Mouse (Mus musculus) embryonic stem cell, embryonic (primary cell): ENCODE measurements around the gene Nhej1.

Experiments
- CTCF ChIA-PET, 4 experiments: fragments of 300-600 bp in 2 of 4; fragments of 350-600 bp in 2 of 4; sonication (Branson Sonifier 250); formaldehyde crosslinking; loops; one replicate each; lab custom pipeline; 2022; ENCODE audit warnings: inconsistent platforms in 2 of 4; lab: Charles Lee
- POLR2A ChIA-PET, 4 experiments: fragments of 300-600 bp in 2 of 4; fragments of 350-600 bp in 2 of 4; sonication (Branson Sonifier 250); formaldehyde crosslinking; loops; one replicate each; lab custom pipeline; 2022; ENCODE audit warnings: antibody characterized with exemption in 4 of 4, inconsistent platforms in 1 of 4; lab: Charles Lee

The Nhej1 gene

DNA sequence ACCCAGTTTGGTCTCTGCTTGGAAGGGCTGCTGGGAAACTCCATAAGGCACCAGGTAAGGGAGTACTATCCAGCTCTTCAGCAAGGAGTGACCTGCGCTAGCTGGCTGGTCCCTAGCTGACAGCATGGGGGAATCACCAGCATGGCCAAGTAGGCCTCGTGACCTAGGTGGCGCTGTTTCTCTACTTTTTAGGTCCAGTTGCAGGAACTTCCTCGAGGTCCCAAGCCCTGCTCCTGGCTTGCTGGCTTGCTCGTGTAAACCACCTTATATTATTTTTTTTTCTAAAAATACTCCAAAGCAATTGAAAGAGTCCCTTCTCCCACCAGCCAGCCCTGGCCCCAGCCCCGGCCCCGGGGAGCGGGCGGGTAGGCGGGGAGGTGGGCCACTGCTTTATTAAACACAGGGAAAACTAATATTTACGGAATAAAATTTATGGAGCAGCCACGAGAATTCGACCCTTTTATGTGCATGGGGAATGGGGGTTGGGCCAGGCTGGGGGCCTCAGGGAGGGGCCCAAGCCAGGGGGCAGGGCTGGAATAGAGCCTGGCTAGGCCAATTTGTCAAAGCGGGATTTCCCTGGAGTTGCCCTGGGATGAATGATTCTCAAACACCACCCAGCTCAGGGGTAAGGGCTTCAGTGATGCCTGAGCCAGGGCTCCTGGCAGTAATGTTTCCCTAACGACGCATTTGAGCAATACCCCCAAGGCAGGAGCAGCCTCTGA lies 160.3 kb downstream of the Nhej1 start:
- ChIA-PET CTCF (interaction anchor here (0.5 to 4.8 kb wide), 43 partner anchors 9 to 880 kb away, joined by 3 to 39 read pairs (median 4); partner anchors contain the start of genes Ankzf1 (in 1 of the 4), Atg9a (in 1 of the 4), Cdk5r2 (in 1 of the 4) and Cryba2 (in 1 of the 4)), POLR2A (interaction anchor here in 2 of 4 experiments (1.0 to 1.4 kb wide), 3 partner anchors 12 to 15 kb away, joined by 3 to 4 read pairs (median 4); partner anchors contain the start of gene Ihh (in 1 of the 2))

DNA sequence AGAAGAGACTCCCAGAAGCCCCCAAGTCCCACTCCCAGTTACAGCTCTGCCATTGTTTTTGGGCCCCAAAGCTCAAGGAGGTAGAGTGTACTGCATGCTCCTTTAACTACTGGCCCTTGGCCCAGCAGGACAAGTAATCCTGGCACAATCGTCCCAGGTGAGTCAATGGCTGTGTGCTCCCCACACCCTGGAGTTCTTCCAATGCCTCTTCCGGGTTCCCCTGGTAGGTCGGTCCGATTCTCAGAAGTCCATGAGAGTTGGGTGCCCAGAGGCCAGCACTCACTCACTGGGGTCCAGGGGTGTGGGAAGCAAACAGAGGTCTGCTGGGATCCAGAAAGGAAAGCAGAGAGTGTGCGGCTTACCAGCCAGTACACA lies 162.2 kb downstream of the Nhej1 start:
- POLR2A ChIA-PET, result interaction anchor here in 1 of 4 experiments (1.5 kb wide), 1 partner anchor 46 kb away, joined by 3 read pairs; no protein-coding TSS in a partner anchor
- CTCF ChIA-PET, result interaction anchor here in 1 of 4 experiments (4.8 kb wide), 1 partner anchor 53 kb away, joined by 39 read pairs; no protein-coding TSS in a partner anchor

DNA sequence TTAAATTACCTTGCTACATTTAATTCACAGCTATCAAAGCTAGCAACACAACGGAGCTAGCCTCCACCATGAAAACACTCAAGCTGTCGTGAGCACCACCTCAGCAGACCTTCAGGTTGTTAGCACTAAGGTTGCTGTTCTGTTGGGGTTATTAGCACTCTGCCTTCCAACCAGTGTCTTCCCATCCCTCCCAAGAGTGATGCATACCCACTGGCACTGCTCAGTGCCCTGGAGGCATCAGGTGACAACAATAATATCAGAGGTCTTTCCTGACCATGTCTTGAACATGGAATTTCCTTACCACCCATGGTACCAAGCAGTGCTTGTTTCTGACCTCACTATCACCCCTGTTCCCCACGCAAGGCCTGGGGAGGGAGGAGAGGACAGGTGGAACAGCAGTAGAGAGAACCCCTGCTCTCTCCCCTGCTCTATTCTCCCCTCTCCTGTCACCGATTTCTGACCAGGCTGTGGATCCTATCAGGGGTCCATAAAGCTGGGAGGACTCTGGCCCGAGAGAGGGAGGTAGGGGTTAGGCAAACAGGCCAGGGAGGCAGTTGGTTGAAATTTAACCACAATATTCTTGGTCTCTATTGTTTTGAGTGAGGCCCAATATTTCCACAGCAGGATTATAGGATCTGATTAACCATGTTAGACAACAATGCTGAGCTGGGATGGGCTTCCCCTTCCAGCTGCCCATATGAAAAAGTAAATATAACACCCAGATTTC lies 162.7 kb downstream of the Nhej1 start:
- POLR2A ChIA-PET, result interaction anchor here in 1 of 4 experiments (1.2 kb wide), 2 partner anchors 16 to 27 kb away, joined by 3 read pairs; partner anchors contain the start of gene Cfap65
- CTCF ChIA-PET, result interaction anchor here in 3 of 4 experiments (0.8 to 4.8 kb wide), 3 partner anchors 38 to 54 kb away, joined by 3 to 39 read pairs (median 5); no protein-coding TSS in a partner anchor

DNA sequence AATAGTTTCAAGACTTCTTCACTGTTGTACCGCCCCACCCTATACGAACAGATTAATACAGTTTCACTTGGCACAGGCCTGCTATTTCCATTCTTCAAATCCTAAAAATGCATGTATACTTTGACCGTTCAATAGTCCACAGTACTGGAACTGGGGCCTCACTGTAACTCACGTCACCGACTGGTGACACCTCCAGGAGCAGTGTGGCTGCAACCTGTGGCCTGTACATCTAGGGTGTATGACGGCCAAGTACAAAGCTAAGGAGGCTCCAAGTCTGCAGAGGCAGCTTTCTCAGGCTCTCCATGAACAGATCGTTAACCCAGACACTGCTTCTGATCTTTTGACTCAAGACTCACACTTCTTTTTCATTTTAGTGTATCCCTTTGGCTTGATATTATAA lies 163.3 kb downstream of the Nhej1 start:
- ChIA-PET CTCF (interaction anchor here (0.6 to 4.8 kb wide), 4 partner anchors 39 to 60 kb away, joined by 3 to 39 read pairs (median 4); no protein-coding TSS in a partner anchor), POLR2A (interaction anchor here in 1 of 4 experiments (1.2 kb wide), 2 partner anchors 16 to 26 kb away, joined by 3 read pairs; partner anchors contain the start of gene Cfap65)

DNA sequence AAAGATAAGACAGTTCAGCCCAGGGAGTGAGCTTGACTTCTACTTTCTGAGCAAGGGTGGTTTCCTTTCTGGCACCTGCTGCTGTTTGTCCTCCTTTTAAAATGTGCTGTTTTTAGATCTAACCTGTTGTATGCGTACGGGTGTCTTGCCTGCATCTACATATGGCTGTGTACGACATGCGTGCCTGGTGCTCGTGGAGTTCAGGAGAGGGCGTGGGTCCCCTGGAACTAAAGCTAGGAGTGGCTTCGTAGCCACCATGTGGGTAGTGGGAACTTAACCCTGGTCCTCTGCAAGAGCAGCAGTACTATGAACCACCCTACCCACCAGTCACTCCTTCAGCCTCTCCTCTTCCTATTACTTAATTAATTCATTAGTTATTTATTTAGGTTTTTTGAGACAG lies 164.9 kb downstream of the Nhej1 start:
- POLR2A ChIA-PET, result interaction anchor here in 2 of 4 experiments (0.6 to 1.2 kb wide), 2 partner anchors 59 to 78 kb away, joined by 3 to 6 read pairs; no protein-coding TSS in a partner anchor
- CTCF ChIA-PET, result interaction anchor here in 2 of 4 experiments (0.8 to 1.5 kb wide), 4 partner anchors 9 to 151 kb away, joined by 3 to 6 read pairs (median 3); no protein-coding TSS in a partner anchor

DNA sequence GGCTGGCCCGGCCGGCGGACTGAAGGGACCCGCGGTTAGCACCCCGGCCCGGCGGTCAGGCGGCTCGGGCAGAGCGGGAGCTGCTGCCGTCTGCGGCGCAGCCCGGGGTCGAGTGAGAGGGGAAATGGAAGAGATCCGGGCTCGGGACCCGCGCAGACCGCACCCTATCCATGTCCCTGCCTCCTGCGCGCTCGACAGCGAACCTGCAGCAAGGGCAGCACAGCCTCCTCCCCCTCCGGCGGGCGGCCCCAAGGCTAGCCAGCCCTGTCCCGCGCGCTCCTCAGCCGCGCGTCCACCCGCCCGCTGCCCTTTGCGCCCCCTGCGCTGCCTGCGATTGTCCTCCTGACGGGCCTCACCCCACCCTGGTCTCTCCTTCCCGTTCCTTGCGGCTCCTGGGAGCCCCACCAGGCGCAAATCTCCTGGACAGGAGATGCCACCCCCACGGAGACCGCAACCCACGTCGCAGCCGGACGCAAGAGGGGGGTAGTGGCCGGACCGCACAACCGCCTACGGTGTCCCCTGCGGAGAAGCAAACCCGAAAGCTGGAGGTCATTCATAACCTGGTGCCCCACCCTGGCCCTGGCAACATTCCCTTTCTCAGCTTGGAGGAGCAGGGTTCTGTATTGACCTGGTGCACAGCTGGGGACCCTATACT lies 173.3 kb downstream of the Nhej1 start, which contains the start of gene Ihh:
Gene Ihh (minus strand): TSS at position 117 of the 655 bp plus-strand sequence.
- POLR2A ChIA-PET, result interaction anchor here in 3 of 4 experiments (1.2 to 1.6 kb wide), 4 partner anchors 13 to 217 kb away, joined by 3 to 8 read pairs (median 4); no protein-coding TSS in a partner anchor
- CTCF ChIA-PET, result interaction anchor here in 3 of 4 experiments (0.6 to 5.8 kb wide), 12 partner anchors 13 to 392 kb away, joined by 3 to 45 read pairs (median 6); partner anchors contain the start of gene Cryba2 (in 2 of the 3)

DNA sequence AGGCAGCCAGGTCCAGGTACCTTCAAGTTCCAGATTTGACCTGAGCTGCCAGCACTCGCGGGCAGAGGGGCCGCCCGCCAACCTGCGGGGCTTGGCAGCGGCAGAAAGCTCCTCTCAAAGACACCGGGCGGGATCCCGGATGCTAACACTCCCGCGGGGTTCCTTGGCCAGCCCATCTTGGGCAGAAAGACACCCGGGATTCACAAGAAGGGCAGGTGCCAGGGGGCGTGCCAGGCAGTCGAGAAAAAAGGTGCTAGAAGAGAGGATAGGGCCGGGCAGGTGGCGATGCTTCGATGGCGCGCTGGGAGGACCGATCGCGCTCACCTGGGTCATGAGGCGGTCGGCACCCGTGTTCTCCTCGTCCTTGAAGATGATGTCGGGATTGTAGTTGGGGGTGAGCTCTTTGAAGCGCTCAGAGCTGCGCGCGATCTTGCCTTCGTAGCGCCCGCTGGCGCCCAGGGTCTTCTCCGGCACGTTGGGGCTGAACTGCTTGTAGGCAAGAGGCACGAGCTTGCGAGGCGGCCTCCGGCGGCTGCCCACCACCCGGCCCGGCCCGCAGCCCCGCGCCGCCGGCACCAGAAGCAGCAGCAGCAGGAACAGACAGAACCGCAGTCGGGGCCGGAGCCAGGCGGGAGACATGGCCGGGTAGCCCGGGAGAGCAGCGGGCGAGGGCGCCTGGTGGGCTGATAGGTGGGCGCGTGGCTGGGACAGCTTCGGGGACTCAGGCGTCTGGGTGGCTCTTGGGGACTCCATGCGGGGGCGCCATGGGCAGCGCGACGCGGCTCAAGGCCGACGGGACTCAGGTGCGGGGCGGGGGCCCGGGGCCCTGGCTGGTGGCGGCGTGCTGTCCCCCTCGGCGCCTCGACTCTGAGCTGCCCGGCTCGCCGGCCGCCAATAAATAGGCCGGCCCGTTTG lies 174.2 kb downstream of the Nhej1 start:
- CTCF ChIA-PET, result interaction anchor here (0.5 to 5.8 kb wide), 26 partner anchors 9 to 449 kb away, joined by 3 to 45 read pairs (median 4); partner anchors contain the start of genes Cryba2 (in 2 of the 4) and Fev (in 1 of the 4)

DNA sequence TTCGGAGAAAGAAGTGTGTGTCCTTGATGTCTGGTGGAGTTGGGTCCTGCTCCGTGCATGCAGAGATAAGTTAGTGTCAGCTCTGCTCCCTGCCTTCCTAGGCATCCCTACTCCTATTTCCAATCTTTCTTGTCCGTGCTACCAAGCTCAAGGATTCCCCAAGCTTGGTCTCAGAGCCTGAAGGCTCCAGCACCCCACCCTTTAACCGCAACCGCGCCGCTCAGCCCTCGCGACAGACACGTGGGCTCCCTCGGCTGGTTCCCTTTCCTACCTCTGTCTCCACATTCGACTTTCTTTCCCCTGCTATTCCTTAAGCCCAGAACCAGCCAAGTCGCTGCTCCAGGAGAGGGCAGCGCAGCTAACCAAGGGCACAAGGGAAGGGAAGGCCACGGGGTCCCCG lies 174.9 kb downstream of the Nhej1 start:
- CTCF ChIA-PET, result interaction anchor here (0.5 to 5.8 kb wide), 23 partner anchors 14 to 517 kb away, joined by 3 to 45 read pairs (median 5); partner anchors contain the start of genes Cryba2 (in 2 of the 4) and Fev (in 1 of the 4)
- POLR2A ChIA-PET, result interaction anchor here in 3 of 4 experiments (0.8 to 2.8 kb wide), 10 partner anchors 10 to 191 kb away, joined by 3 to 8 read pairs (median 4); no protein-coding TSS in a partner anchor

More for the DNA sequence above, 174.2 kb downstream of the Nhej1 start:
- POLR2A ChIA-PET, result interaction anchor here in 3 of 4 experiments (0.6 to 2.8 kb wide), 11 partner anchors 10 to 218 kb away, joined by 3 to 8 read pairs (median 4); no protein-coding TSS in a partner anchor

DNA sequence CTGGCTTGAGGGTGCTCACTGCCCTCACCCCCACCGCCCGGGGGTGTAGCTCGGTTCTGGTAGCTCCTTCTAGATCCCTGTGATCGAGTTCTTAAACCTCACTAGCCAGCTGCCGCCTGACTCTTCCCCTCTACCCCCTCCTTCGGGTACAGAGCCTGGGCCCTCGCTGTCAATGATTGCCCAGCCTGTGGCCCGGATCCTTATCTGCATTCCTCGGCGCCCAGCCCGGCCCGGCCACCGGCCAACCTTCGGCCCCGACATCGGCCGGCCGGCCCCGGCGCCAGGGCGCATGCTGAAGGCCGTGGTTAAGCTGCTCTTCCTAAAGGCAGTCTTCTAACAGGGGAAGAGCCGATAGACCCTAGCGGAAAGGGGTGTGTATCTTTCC lies 175.3 kb downstream of the Nhej1 start:
- POLR2A ChIA-PET, result interaction anchor here in 3 of 4 experiments (1.2 to 2.8 kb wide), 9 partner anchors 9 to 192 kb away, joined by 3 to 8 read pairs (median 4); no protein-coding TSS in a partner anchor
- CTCF ChIA-PET, result interaction anchor here (0.5 to 5.8 kb wide), 30 partner anchors 14 to 517 kb away, joined by 3 to 45 read pairs (median 5); partner anchors contain the start of genes Cryba2 (in 2 of the 4) and Fev (in 1 of the 4)

DNA sequence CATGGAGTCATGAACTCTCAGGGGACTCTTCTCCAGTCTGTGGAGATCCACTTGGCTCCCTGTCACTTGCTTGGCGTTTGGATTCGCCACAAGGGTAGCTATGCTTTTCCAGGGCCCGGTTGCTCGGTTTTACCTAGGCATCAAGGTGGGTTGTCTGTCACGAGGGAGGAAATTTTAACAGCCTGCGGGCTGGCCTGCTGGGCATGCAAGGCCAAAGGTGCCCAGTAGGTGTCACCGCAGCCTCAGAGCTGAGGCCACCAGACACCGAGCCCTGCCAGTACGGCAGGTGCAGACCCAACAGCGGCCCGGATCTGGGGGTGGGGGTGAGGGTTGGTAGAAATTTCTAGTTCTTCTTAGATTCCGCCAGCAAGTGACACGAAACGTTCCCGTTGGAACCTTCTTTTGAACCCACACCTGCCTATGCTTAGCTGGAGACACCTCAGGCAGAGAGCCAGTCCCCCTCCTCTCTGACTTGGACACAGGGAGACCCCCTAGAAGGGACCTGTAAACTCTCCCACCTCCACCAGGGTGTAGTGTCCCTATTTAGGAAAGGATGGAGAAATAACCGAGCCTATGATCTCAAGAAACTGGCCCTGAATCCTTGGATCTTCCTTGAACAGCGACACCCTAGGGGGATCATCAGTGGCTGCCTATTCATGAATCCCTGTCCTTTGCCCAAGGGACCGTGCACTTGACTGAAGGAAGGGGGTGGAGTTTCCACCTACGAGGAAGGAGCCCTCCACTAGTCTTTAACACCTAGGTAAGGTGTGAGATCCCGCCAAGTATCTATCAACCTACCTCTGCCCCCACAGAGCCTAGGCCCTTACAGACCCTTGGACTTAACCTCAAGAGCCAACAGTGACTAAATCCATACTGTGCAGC lies 176.0 kb downstream of the Nhej1 start:
- ChIA-PET CTCF (interaction anchor here (0.5 to 5.8 kb wide), 34 partner anchors 10 to 465 kb away, joined by 3 to 45 read pairs (median 4); partner anchors contain the start of genes Cryba2 (in 2 of the 4) and Fev (in 1 of the 4)), POLR2A (interaction anchor here in 2 of 4 experiments (0.7 to 2.8 kb wide), 10 partner anchors 9 to 276 kb away, joined by 3 to 8 read pairs (median 4); no protein-coding TSS in a partner anchor)

DNA sequence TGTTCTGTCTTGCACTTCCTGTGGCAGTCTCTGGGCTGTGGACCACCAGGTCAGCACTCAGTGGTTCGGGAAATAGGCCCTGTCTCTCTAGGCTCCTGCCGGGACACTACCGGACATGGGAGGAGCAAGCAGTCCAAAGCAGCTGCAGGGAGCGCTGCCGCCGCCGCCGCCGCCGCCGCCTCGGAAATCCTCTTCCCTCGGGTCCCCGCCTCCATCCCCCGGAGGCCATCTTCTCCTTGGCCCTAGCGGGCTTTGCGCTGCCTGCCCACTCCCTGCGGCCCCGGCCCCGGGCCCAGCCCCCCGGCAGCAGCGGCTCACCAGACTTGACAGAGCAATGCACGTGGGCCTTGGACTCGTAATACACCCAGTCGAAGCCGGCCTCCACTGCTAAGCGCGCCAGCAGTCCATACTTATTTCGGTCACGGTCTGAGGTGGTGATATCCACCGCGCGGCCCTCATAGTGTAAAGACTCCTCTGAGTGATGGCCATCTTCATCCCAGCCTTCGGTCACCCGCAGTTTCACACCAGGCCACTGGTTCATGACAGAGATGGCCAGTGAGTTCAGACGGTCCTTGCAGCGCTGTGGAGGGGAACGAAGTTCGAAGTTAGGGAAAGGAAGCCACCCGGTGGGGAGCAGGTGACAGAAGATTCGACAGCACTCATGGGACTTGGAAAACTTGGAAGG lies 176.9 kb downstream of the Nhej1 start:
- ChIA-PET POLR2A (interaction anchor here in 2 of 4 experiments (0.7 to 2.8 kb wide), 5 partner anchors 8 to 271 kb away, joined by 3 to 8 read pairs (median 3); no protein-coding TSS in a partner anchor), CTCF (interaction anchor here (0.5 to 5.8 kb wide), 23 partner anchors 9 to 466 kb away, joined by 3 to 45 read pairs (median 4); partner anchors contain the start of gene Cryba2 (in 2 of the 4))

DNA sequence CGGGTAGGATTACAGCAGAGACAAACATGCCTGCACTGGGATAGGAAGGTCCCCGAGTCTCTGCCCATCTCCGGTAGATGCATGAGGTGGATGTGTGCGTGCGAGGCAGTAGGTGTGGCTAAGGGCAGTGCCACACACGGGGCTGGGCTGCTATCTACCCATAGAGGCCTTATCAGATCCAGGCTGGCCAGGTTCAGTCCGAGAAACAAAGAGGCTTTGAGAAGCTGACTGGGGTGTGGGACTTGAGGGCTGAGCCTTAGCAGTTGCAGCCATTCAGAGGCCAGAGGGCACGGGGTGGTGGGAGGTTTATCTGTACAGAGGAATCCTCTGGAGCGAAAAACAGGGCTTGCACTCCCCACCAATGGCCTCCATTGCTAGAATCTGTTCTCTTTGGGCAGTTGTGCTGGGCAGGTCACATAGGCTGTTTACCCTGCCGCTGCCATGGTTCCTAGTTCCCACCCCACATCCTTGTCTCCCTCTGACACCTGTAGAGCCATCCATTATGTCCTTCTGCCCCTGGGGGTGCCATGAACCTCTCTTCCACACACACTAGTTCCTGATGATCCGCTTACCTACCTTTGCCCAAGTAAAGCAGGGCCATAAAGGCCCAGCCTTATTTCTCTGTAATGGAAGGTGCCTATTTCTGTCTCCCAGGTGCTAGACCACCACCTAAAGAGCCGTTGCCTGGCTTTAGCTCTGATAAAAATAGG lies 183.2 kb downstream of the Nhej1 start:
- CTCF ChIA-PET, result no interaction called here

DNA sequence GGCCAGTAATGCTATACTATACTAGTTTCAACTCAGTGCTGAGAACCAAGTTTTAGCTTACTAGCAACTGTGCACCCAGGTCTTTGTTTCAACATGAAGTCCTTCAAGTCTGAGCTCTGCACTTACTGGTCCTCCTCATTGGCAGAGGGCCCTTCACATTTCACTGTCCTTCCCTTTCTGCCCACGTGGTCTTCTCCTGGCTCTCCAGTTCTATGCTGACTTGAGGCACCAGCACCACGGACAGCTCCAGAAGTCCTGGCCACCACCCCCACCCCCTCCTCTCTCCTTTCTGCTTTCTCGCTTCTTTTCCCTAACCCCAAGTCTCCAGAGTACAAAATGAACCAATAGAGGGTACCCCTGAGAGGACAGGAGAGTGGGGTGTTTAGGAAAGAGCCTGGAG lies 185.2 kb downstream of the Nhej1 start:
- ChIA-PET CTCF (interaction anchor here in 3 of 4 experiments (0.5 to 1.9 kb wide), 6 partner anchors 24 to 77 kb away, joined by 3 to 6 read pairs (median 4); partner anchors contain the start of gene Cryba2 (in 1 of the 3)), POLR2A (interaction anchor here in 1 of 4 experiments (2.3 kb wide), 1 partner anchor 10 kb away, joined by 8 read pairs; no protein-coding TSS in a partner anchor)

More for the DNA sequence above, 183.2 kb downstream of the Nhej1 start:
- POLR2A ChIA-PET, result interaction anchor here in 1 of 4 experiments (2.3 kb wide), 1 partner anchor 8 kb away, joined by 8 read pairs; no protein-coding TSS in a partner anchor
